Mouse (Mus musculus) C2C12 (cell line): ENCODE data around the gene Rhbdl3.

Source experiments
- CEBPB ChIP-seq: IDR thresholded peaks from one replicate; pipeline ENCODE4 v1.6.1; 2011; ENCODE audit warnings: low read depth, mild to moderate bottlenecking, control low read depth, moderate library complexity
- CTCF ChIP-seq: IDR thresholded peaks from one replicate; pipeline ENCODE4 v1.5.1; 2011; ENCODE audit not compliant: control insufficient read depth, insufficient read depth, insufficient read length
- FOSL1 ChIP-seq: IDR thresholded peaks from one replicate; pipeline ENCODE4 v1.8.0; 2011; ENCODE audit warnings: mild to moderate bottlenecking, low read length; ENCODE audit not compliant: poor library complexity, insufficient read depth, severe bottlenecking
- MAX ChIP-seq: IDR thresholded peaks from one replicate; pipeline ENCODE4 v1.6.1; 2011; ENCODE audit warnings: mild to moderate bottlenecking, control low read depth
- MYOD1 ChIP-seq: IDR thresholded peaks from one replicate; pipeline ENCODE4 v1.6.1; 2011; ENCODE audit warnings: low read depth; ENCODE audit not compliant: control insufficient read depth, insufficient read length
- MYOG ChIP-seq: IDR thresholded peaks from one replicate; pipeline ENCODE4 v1.6.1; 2011; ENCODE audit not compliant: control insufficient read depth, insufficient read length; ENCODE audit errors: extremely low read depth
- USF1 ChIP-seq: IDR thresholded peaks from one replicate; pipeline ENCODE4 v1.6.1; 2011; ENCODE audit warnings: low read depth, mild to moderate bottlenecking, control low read depth, moderate library complexity

DNA sequence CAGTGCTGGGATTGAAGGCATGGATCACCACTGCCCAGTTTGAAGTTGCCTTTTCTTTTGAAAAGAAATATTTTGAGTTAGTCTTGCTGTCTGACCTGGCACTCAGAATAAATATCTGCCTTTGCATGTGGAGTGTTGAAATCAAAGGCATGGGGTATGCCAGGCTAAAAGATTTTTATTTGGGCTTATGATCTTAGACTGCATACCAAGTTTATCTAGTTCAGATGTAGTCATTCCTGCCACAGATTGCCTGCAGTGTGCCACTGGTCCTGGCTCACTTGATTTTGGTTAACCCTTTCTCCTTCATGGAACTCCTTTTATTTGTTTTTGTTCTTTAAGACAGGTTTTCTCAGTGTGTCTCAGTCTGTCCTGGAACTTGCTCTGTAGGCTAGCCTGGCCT is 83.7 kb downstream of the Rhbdl3 start:
- TF ChIP-seq CTCF, result no peak
- TF ChIP-seq CEBPB, result no peak
- TF ChIP-seq MYOD1, result no peak
- TF ChIP-seq USF1, result no peak
- no peak for TF ChIP-seq MAX
- TF ChIP-seq FOSL1, result no peak
- TF ChIP-seq MYOG, result no peak
